Mouse (Mus musculus): Measurements from ENCODE around the gene Inpp5a.

GRCm38 (mm10) chr7:139359906-139360305, 29.0 kb upstream of the Inpp5a start:
- no peak for TF ChIP-seq POLR2A (IDR thresholded peaks at IDR 0.05; ENCODE audit: insufficient read length, low read depth)
- no peak for TF ChIP-seq MYOD1 (IDR thresholded peaks at IDR 0.05; ENCODE audit: control insufficient read depth in 1 of 3, insufficient read length in 2 of 3, low read depth in 2 of 3)
- TF ChIP-seq USF1 (IDR thresholded peaks at IDR 0.05; ENCODE audit: low read depth) = no peak
- no peak for TF ChIP-seq MAX (IDR thresholded peaks at IDR 0.05; ENCODE audit: low read depth)
- no peak for TF ChIP-seq CEBPB (IDR thresholded peaks at IDR 0.05; ENCODE audit: insufficient read depth, poor library complexity, severe bottlenecking)
- TF ChIP-seq POLR2AphosphoS2 (IDR thresholded peaks at IDR 0.05; ENCODE audit: insufficient read length, low read depth) = no peak
- TF ChIP-seq TCF12 (IDR thresholded peaks at IDR 0.05; ENCODE audit: insufficient read depth, poor library complexity, severe bottlenecking) = no peak
- no peak for TF ChIP-seq E2F4 (IDR thresholded peaks at IDR 0.05; ENCODE audit: insufficient read depth)
- no peak for TF ChIP-seq MYOG (IDR thresholded peaks at IDR 0.05; ENCODE audit: control insufficient read depth in 1 of 3, insufficient read depth in 1 of 3, insufficient read length in 2 of 3, low read depth in 2 of 3)
- TF ChIP-seq SRF (IDR thresholded peaks at IDR 0.05; ENCODE audit: control insufficient read depth, insufficient read length, low read depth) = no peak
- TF ChIP-seq TCF3 (IDR thresholded peaks at IDR 0.05; ENCODE audit: insufficient read length, low read depth) = no peak
- TF ChIP-seq REST (IDR thresholded peaks at IDR 0.05; ENCODE audit: insufficient read depth, insufficient read length) = no peak

Data from myocyte (in vitro differentiated cells).